Mouse (Mus musculus) midbrain, embryonic 10.5 days (tissue): ENCODE measurements around the gene Fam193a. TPM values are rescaled to one million over a fixed set of nuclear protein-coding genes. Genes with fewer than 3 reads are reported as not detected.

Source experiments
- DNase-seq: peaks from one replicate; pipeline ENCODE4 v3.0.0-alpha.2; 2017; ENCODE audit warnings: low spot score
- H3K27ac ChIP-seq: fragments of 300-500 bp; sonication (generic); replicated peaks from 2 replicates; pipeline ENCODE4 v1.5.1; 2016; ENCODE audit warnings: mild to moderate bottlenecking
- H3K27me3 ChIP-seq: fragments of 300-500 bp; sonication (generic); 2 replicates; pipeline ENCODE4 v1.6.1; 2016; ENCODE audit warnings: low read depth, mild to moderate bottlenecking; ENCODE audit not compliant: poor library complexity, severe bottlenecking
- H3K36me3 ChIP-seq: fragments of 300-500 bp; sonication (generic); 2 replicates; pipeline ENCODE4 v1.6.1; 2016; ENCODE audit warnings: mild to moderate bottlenecking, moderate library complexity
- H3K4me1 ChIP-seq: fragments of 300-500 bp; sonication (generic); 2 replicates; pipeline ENCODE4 v1.6.1; 2016
- H3K4me3 ChIP-seq: fragments of 300-500 bp; sonication (generic); 2 replicates; pipeline ENCODE4 v1.5.1; 2016; ENCODE audit warnings: mild to moderate bottlenecking, moderate library complexity
- H3K9me3 ChIP-seq: fragments of 300-500 bp; sonication (generic); replicated peaks from 2 replicates; pipeline ENCODE4 v1.6.1; 2016; ENCODE audit warnings: mild to moderate bottlenecking
- WGBS: fragments of 180-500 bp; shearing (Covaris S2); methylation state at CpG from one replicate; pipeline ENCODE4 v1.1.7; 2016; 5-methylcytosine and 5-hydroxymethylcytosine counted together
- polyA plus RNA-seq: library from polyadenylated mRNA; unstranded; fragments of >200 nt; fragmentation: Nextera tagmentation; extraction: Ambion mirVana; gene quantifications from 2 replicates; pipeline ENCODE4 v1.2.1, GENCODE M21; 2016

The Fam193a gene
- polyA plus RNA-seq, 1 experiment from 2014 or later: 12.1 TPM

GRCm38 (mm10) chr5:34488741-34489417, 119.1 kb downstream of the Fam193a start:
- no peak for DNase-seq
- WGBS: 79% methylated on average over 6 of the region's 6 CpGs
- H3K36me3 ChIP-seq: peaks cover 42% of the 10 kb centered on the region

DNA sequence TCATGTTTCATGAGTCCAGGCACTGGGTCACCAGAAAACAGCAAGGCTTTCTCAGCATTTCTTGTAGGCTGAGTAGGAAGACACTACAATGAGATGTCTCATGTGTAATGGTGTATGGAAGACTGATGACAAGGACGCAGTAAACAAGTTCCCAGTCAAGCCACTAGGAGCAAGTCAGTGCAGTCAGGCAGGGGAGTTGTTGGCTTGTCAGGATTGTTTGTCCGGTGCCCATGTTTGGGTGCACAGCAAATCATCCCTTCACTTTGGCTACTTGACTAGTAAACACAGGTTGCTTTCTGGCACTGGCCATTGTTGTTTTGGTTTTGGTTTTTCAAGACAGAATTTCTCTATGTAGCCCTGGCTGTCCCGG, 119.7 kb downstream of the Fam193a start:
- DNase-seq: no peak
- peaks cover 37% of the 10 kb centered on the region for H3K36me3 ChIP-seq
- WGBS: 89% methylated on average over 3 of the region's 3 CpGs
- H3K4me1 ChIP-seq: no peaks in the 10 kb centered on the region
- H3K27me3 ChIP-seq: no peaks in the 10 kb centered on the region
- no peaks in the 10 kb centered on the region for H3K9me3 ChIP-seq
- H3K4me3 ChIP-seq: no peak overlapping the region
- no peak overlapping the region for H3K27ac ChIP-seq

More at GRCm38 (mm10) chr5:34488741-34489417, 119.1 kb downstream of the Fam193a start:
- Histone ChIP-seq H3K4me1 (no peaks in the 10 kb centered on the region), H3K27me3 (no peaks in the 10 kb centered on the region), H3K4me3 (no peak overlapping the region), H3K9me3 (no peaks in the 10 kb centered on the region), H3K27ac (no peak overlapping the region)

DNA sequence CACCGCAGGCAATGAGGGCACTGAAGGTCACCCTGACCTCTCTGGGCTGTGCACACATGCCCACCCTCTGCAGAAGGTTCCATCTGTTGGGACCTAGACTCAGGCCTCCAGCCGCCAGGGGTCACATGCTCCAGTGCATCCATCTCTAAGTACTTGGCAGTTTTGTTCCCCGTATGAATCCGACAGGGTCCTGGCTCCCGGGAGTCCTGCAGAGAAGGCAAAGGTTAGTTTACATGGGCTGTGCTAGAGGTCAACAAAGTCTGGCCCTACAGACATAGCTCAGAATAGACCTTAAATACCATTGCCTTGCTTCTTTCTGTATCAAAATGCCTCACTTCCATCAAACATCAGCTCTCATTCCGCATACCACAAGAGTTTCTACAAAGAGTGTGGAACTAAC, 127.0 kb downstream of the Fam193a start:
- H3K27me3 ChIP-seq: no peaks in the 10 kb centered on the region
- no peak overlapping the region for H3K4me3 ChIP-seq
- no peaks in the 10 kb centered on the region for H3K9me3 ChIP-seq
- H3K27ac ChIP-seq: no peak overlapping the region
- H3K4me1 ChIP-seq: peaks cover 15% of the 10 kb centered on the region
- 0 out of 2 replicates have a peak, but pooled peaks cover 3% of the 10 kb centered on the region for H3K36me3 ChIP-seq
- WGBS: 72% methylated on average over 6 of the region's 6 CpGs
- DNase-seq: no peak

- Histone ChIP-seq H3K36me3 (0 out of 2 replicates have a peak, but pooled peaks cover 3% of the 10 kb centered on the region), H3K27ac (no peak overlapping the region), H3K27me3 (no peaks in the 10 kb centered on the region), H3K4me1 (peaks cover 9% of the 10 kb centered on the region), H3K4me3 (no peak overlapping the region), H3K9me3 (no peaks in the 10 kb centered on the region)
- no peak for DNase-seq
- WGBS: 80% methylated on average over 5 of the region's 5 CpGs
These were observed 131.2 kb downstream of the Fam193a start for GRCm38 (mm10) chr5:34500886-34501285.

DNA sequence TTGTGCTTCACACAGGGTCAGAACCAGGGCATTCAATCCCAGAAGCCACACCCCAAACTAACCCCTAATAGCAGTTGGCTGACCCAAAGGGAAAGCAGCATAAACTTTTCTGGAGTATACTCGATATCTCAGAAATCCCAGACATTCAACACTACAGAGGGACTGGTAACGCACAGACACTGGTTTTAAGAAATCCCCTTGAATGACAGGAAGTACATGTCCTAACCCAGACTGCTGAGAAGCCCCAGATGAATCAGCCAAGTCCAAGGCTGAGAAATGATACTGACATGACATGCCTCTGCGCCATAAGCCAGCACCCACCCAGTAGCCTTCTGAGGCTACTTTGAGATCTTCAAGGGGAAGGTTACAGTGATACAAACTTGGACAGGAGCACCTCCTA, 131.9 kb downstream of the Fam193a start:
- Histone ChIP-seq H3K27me3 (no peaks in the 10 kb centered on the region), H3K9me3 (no peaks in the 10 kb centered on the region), H3K36me3 (0 out of 2 replicates have a peak, but pooled peaks cover under 1% of the 10 kb centered on the region), H3K27ac (no peak overlapping the region), H3K4me3 (no peak overlapping the region), H3K4me1 (peaks cover 2% of the 10 kb centered on the region)
- WGBS: 85% methylated on average over 3 of the region's 3 CpGs
- DNase-seq: no peak

- no peaks in the 10 kb centered on the region for H3K9me3 ChIP-seq
- no peak overlapping the region for H3K4me3 ChIP-seq
- no peaks in the 10 kb centered on the region for H3K4me1 ChIP-seq
- DNase-seq: no peak
- no peak overlapping the region for H3K27ac ChIP-seq
- no peaks in the 10 kb centered on the region for H3K36me3 ChIP-seq
- 78% methylated on average over 1 of the region's 1 CpGs for WGBS
- no peaks in the 10 kb centered on the region for H3K27me3 ChIP-seq
These were observed 132.7 kb downstream of the Fam193a start for GRCm38 (mm10) chr5:34502411-34502810.

- Histone ChIP-seq H3K36me3 (no peaks in the 10 kb centered on the region), H3K4me1 (no peaks in the 10 kb centered on the region), H3K27ac (no peak overlapping the region), H3K4me3 (no peak overlapping the region), H3K27me3 (no peaks in the 10 kb centered on the region), H3K9me3 (no peaks in the 10 kb centered on the region)
- WGBS: 78% methylated on average over 6 of the region's 6 CpGs
- no peak for DNase-seq
These were observed 133.1 kb downstream of the Fam193a start for GRCm38 (mm10) chr5:34502821-34503220.

GRCm38 (mm10) chr5:34512486-34512885, 142.8 kb downstream of the Fam193a start:
- peaks cover 18% of the 10 kb centered on the region for H3K27me3 ChIP-seq
- H3K9me3 ChIP-seq: no peaks in the 10 kb centered on the region
- H3K4me1 ChIP-seq: peaks cover 15% of the 10 kb centered on the region
- H3K4me3 ChIP-seq: no peak overlapping the region
- H3K36me3 ChIP-seq: no peaks in the 10 kb centered on the region
- DNase-seq: no peak
- H3K27ac ChIP-seq: no peak overlapping the region
- 86% methylated on average over 3 of the region's 3 CpGs for WGBS

- Histone ChIP-seq H3K4me3 (peak within 1 kb of the TSS; percentile 59), H3K36me3 (no peaks in the 10 kb centered on the region), H3K27me3 (peaks cover 18% of the 10 kb centered on the region), H3K27ac (peak within 1 kb of the TSS; percentile 73), H3K9me3 (no peaks in the 10 kb centered on the region), H3K4me1 (peaks cover 15% of the 10 kb centered on the region)
- WGBS: under 1% methylated on average over 64 of the region's 64 CpGs
- peak; percentile 94 for DNase-seq
These were observed 143.9 kb downstream of the Fam193a start, which contains the start of gene Tnip2 for GRCm38 (mm10) chr5:34513466-34514217. Gene Tnip2, minus strand, starts transcription at chr5:34513991.

DNA sequence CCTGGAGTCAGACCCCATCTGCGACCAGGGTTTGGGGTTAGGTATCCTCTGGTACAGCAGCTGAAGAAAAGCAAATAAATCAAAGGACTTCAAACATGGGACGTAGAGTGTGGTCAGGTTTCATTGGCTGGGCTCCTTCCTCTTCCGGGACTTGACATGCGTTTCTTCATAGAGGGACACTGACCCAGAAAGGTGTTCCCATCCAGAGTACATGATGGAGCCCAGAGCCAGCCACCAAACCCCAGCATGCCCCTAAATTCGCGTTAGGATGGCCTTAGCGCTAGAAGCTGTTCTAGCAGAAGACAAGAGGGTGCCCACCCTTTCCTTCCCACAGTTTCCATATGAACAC, 144.5 kb downstream of the Fam193a start:
- DNase-seq: no peak
- Histone ChIP-seq H3K27ac (peak overlapping the region; percentile 73; the same call in 1 of the 2 replicates), H3K4me1 (peaks cover 15% of the 10 kb centered on the region), H3K9me3 (no peaks in the 10 kb centered on the region), H3K36me3 (no peaks in the 10 kb centered on the region), H3K27me3 (peaks cover 18% of the 10 kb centered on the region), H3K4me3 (peak overlapping the region; percentile 59)
- WGBS: 31% methylated on average over 7 of the region's 7 CpGs

GRCm38 (mm10) chr5:34515096-34515495, 145.4 kb downstream of the Fam193a start:
- H3K4me3 ChIP-seq: no peak overlapping the region
- H3K4me1 ChIP-seq: peaks cover 15% of the 10 kb centered on the region
- no peaks in the 10 kb centered on the region for H3K36me3 ChIP-seq
- no peak for DNase-seq
- H3K27me3 ChIP-seq: peaks cover 18% of the 10 kb centered on the region
- H3K27ac ChIP-seq: no peak overlapping the region
- no peaks in the 10 kb centered on the region for H3K9me3 ChIP-seq

- H3K4me1 ChIP-seq: peaks cover 15% of the 10 kb centered on the region
- no peaks in the 10 kb centered on the region for H3K9me3 ChIP-seq
- 29% methylated on average over 3 of the region's 3 CpGs for WGBS
These were observed 148.2 kb downstream of the Fam193a start for GRCm38 (mm10) chr5:34517913-34518312.

GRCm38 (mm10) chr5:34519389-34519910, 149.7 kb downstream of the Fam193a start:
- H3K4me1 ChIP-seq: peaks cover under 1% of the 10 kb centered on the region; the same call in 1 of the 2 replicates
- peaks cover 7% of the 10 kb centered on the region for H3K27me3 ChIP-seq
- H3K27ac ChIP-seq: no peak overlapping the region
- no peaks in the 10 kb centered on the region for H3K9me3 ChIP-seq
- 82% methylated on average over 9 of the region's 9 CpGs for WGBS
- H3K36me3 ChIP-seq: no peaks in the 10 kb centered on the region
- no peak for DNase-seq
- no peak overlapping the region for H3K4me3 ChIP-seq

More at GRCm38 (mm10) chr5:34517913-34518312, 148.2 kb downstream of the Fam193a start:
- no peak overlapping the region for H3K4me3 ChIP-seq
- H3K27me3 ChIP-seq: peaks cover 7% of the 10 kb centered on the region
- no peak overlapping the region for H3K27ac ChIP-seq
- peak; percentile 71 for DNase-seq
- no peaks in the 10 kb centered on the region for H3K36me3 ChIP-seq
